Mouse (Mus musculus) MEL (cell line): ENCODE measurements around the gene Tyro3. TPM values are rescaled to one million over a fixed set of nuclear protein-coding genes. Genes with fewer than 3 reads are reported as not detected.

Experiments
- polyA plus RNA-seq, 2 experiments: library from polyadenylated mRNA; stranded (reverse) in 1 of 2; unstranded in 1 of 2; fragments of >175 nt in 1 of 2; fragments of >200 nt in 1 of 2; gene quantifications; 2 replicates each; pipeline versions ENCODE4 v1.2.1 to v1.2.4; 2012; ENCODE audit warnings: low replicate concordance in 2 of 2, low read depth in 1 of 2; ENCODE audit not compliant: insufficient read length in 2 of 2, insufficient read depth in 1 of 2, missing spikeins in 1 of 2
- total RNA-seq: library from RNA; depleted of rRNA; stranded (reverse); fragments of 300-350 nt; gene quantifications from 2 replicates; pipeline ENCODE4 v1.2.3, GENCODE M21; 2012; rRNA removed

Gene Tyro3
- total and polyA plus RNA-seq, 3 experiments: 11.2 to 15.2 TPM; not detected in 1

Other genes starting within 250 kb of the Tyro3 start
- 17.0 and 25.0 TPM in 2 replicates for gene Nusap1, start 179.4 kb upstream of the Tyro3 start, total RNA-seq
- gene Nusap1, start 179.4 kb upstream of the Tyro3 start, polyA plus RNA-seq: 10 to 100 TPM in 1 of 2 experiments, not detected in 1; 28.2 TPM
- 18.1 and 26.4 TPM in 2 replicates for gene Oip5, start 179.3 kb upstream of the Tyro3 start, total RNA-seq
- 10 to 100 TPM in 1 of 2 experiments, not detected in 1; 29.6 TPM for gene Oip5, start 179.3 kb upstream of the Tyro3 start, polyA plus RNA-seq
- 25.3 and 25.8 TPM in 2 replicates for gene Ndufaf1, start 134.9 kb upstream of the Tyro3 start, total RNA-seq
- 10 to 100 TPM in 1 of 2 experiments, not detected in 1; 18.0 TPM for gene Ndufaf1, start 134.9 kb upstream of the Tyro3 start, polyA plus RNA-seq
- gene Rtf1, start 122.7 kb upstream of the Tyro3 start, total RNA-seq: 10.6 and 12.8 TPM in 2 replicates
- 10 to 100 TPM in 1 of 2 experiments, not detected in 1; 46.0 TPM for gene Rtf1, start 122.7 kb upstream of the Tyro3 start, polyA plus RNA-seq
- gene Itpka, start 55.4 kb upstream of the Tyro3 start, total RNA-seq: 1.8 and 2.1 TPM in 2 replicates
- 1 to 10 TPM in 1 of 2 experiments, not detected in 1; 3.1 TPM for gene Itpka, start 55.4 kb upstream of the Tyro3 start, polyA plus RNA-seq
- 0.23 and 0.33 TPM in 2 replicates for gene Ltk, start 37.3 kb upstream of the Tyro3 start, total RNA-seq
- 1 to 10 TPM in 1 of 2 experiments, not detected in 1; 2.5 TPM for gene Ltk, start 37.3 kb upstream of the Tyro3 start, polyA plus RNA-seq
- 12.9 and 13.6 TPM in 2 replicates for gene Rpap1, start 10.2 kb upstream of the Tyro3 start, total RNA-seq
- 10 to 100 TPM in 1 of 2 experiments, not detected in 1; 26.8 TPM for gene Rpap1, start 10.2 kb upstream of the Tyro3 start, polyA plus RNA-seq
- 45.4 and 45.7 TPM in 2 replicates for gene Mga, start 99.5 kb downstream of the Tyro3 start, total RNA-seq
- gene Mga, start 99.5 kb downstream of the Tyro3 start, polyA plus RNA-seq: 100 to 1,000 TPM in 1 of 2 experiments, 10 to 100 TPM in 1; 60.9 to 224 TPM
- 2.5 and 3.8 TPM in 2 replicates for gene Mapkbp1, start 175.0 kb downstream of the Tyro3 start, total RNA-seq
- 1 to 10 TPM in 1 of 2 experiments, not detected in 1; 4.9 TPM for gene Mapkbp1, start 175.0 kb downstream of the Tyro3 start, polyA plus RNA-seq
- 4.2 and 5.9 TPM in 2 replicates for gene Jmjd7, start 229.8 kb downstream of the Tyro3 start, total RNA-seq
- gene Jmjd7, start 229.8 kb downstream of the Tyro3 start, polyA plus RNA-seq: 10 to 100 TPM in 1 of 2 experiments, not detected in 1; 12.0 TPM
- 0.46 and 0.96 TPM in 2 replicates for gene Gm28042, start 229.8 kb downstream of the Tyro3 start, total RNA-seq
- 1 to 10 TPM in 1 of 2 experiments, not detected in 1; 1.7 TPM for gene Gm28042, start 229.8 kb downstream of the Tyro3 start, polyA plus RNA-seq
- 0.54 and 0.59 TPM in 2 replicates for gene Pla2g4b, start 235.7 kb downstream of the Tyro3 start, total RNA-seq
- under 1 TPM in 1 of 2 experiments, not detected in 1; 0.32 TPM for gene Pla2g4b, start 235.7 kb downstream of the Tyro3 start, polyA plus RNA-seq